Mouse (Mus musculus): ENCODE results near the gene Tnnt1. TPM values are rescaled to one million over a fixed set of nuclear protein-coding genes. Genes with fewer than 3 reads are reported as not detected.

The Tnnt1 gene
- polyA plus RNA-seq, 1 experiment: not detected

GRCm38 (mm10) chr7:4470275-4471178 is 45.7 kb downstream of the Tnnt1 start:
- TF ChIP-seq POLR2A (IDR thresholded peaks at IDR 0.05; ENCODE audit: insufficient read depth, low read depth, low read length) (0 out of 2 replicates have a peak, but pooled peaks have one; percentile 14), CTCF (IDR thresholded peaks at IDR 0.05; ENCODE audit: insufficient read depth, low read depth, low read length) (no peak)
- Histone ChIP-seq H3K27ac (ENCODE audit: insufficient read depth, low read depth, low read length) (no peak overlapping the region), H3K4me3 (ENCODE audit: insufficient read depth, low read depth, low read length) (peak overlapping the region; percentile 50), H3K4me1 (ENCODE audit: control insufficient read depth, insufficient read depth, low read length) (peaks cover 14% of the 10 kb centered on the region)
- 3% methylated on average over 35 of the region's 35 CpGs for WGBS

- 69% methylated on average over 3 of the region's 3 CpGs for WGBS
- Histone ChIP-seq H3K27ac (ENCODE audit: insufficient read depth, low read depth, low read length) (no peak overlapping the region), H3K4me3 (ENCODE audit: insufficient read depth, low read depth, low read length) (no peak overlapping the region), H3K4me1 (ENCODE audit: control insufficient read depth, insufficient read depth, low read length) (peaks cover 14% of the 10 kb centered on the region)
- TF ChIP-seq POLR2A (IDR thresholded peaks at IDR 0.05; ENCODE audit: insufficient read depth, low read depth, low read length) (no peak), CTCF (IDR thresholded peaks at IDR 0.05; ENCODE audit: insufficient read depth, low read depth, low read length) (no peak)
Observed at GRCm38 (mm10) chr7:4467801-4468200, 48.4 kb downstream of the Tnnt1 start.

GRCm38 (mm10) chr7:4464194-4464824 is 51.9 kb downstream of the Tnnt1 start:
- no peak for TF ChIP-seq CTCF (IDR thresholded peaks at IDR 0.05; ENCODE audit: insufficient read depth, low read depth, low read length)
- TF ChIP-seq POLR2A (IDR thresholded peaks at IDR 0.05; ENCODE audit: insufficient read depth, low read depth, low read length): no peak
- H3K4me1 ChIP-seq (ENCODE audit: control insufficient read depth, insufficient read depth, low read length): peaks cover 3% of the 10 kb centered on the region
- 16% methylated on average over 12 of the region's 12 CpGs for WGBS
- H3K27ac ChIP-seq (ENCODE audit: insufficient read depth, low read depth, low read length): no peak overlapping the region
- H3K4me3 ChIP-seq (ENCODE audit: insufficient read depth, low read depth, low read length): no peak overlapping the region

- no peak for TF ChIP-seq CTCF (IDR thresholded peaks at IDR 0.05; ENCODE audit: insufficient read depth, low read depth, low read length)
- no peak for TF ChIP-seq POLR2A (IDR thresholded peaks at IDR 0.05; ENCODE audit: insufficient read depth, low read depth, low read length)
- Histone ChIP-seq H3K4me3 (ENCODE audit: insufficient read depth, low read depth, low read length) (peak within 1 kb of the TSS; percentile 41), H3K27ac (ENCODE audit: insufficient read depth, low read depth, low read length) (peak within 1 kb of the TSS; percentile 45; the same call in 1 of the 2 replicates), H3K4me1 (ENCODE audit: control insufficient read depth, insufficient read depth, low read length) (peaks cover 3% of the 10 kb centered on the region)
- 65% methylated on average over 14 of the region's 16 CpGs for WGBS
Observed at GRCm38 (mm10) chr7:4460576-4461434, 55.4 kb downstream of the Tnnt1 start, which contains the start of gene Eps8l1. Gene Eps8l1 (plus strand): TSS chr7:4460674.

Other genes with a start within 250 kb of the Tnnt1 start
- gene Ncr1, start 178.7 kb downstream of the Tnnt1 start, polyA plus RNA-seq (2012; ENCODE audit: insufficient read depth, insufficient read length, low replicate concordance, missing spikeins): not detected in 2 replicates
- not detected in 2 replicates for gene Gp6, start 118.6 kb downstream of the Tnnt1 start, polyA plus RNA-seq (2012; ENCODE audit: insufficient read depth, insufficient read length, low replicate concordance, missing spikeins)
- not detected in 2 replicates for gene Rdh13, start 70.7 kb downstream of the Tnnt1 start, polyA plus RNA-seq (2012; ENCODE audit: insufficient read depth, insufficient read length, low replicate concordance, missing spikeins)
- not detected in 2 replicates for gene Eps8l1, start 55.7 kb downstream of the Tnnt1 start, polyA plus RNA-seq (2012; ENCODE audit: insufficient read depth, insufficient read length, low replicate concordance, missing spikeins)
- not detected in 2 replicates for gene Ppp1r12c, start 14.7 kb downstream of the Tnnt1 start, polyA plus RNA-seq (2012; ENCODE audit: insufficient read depth, insufficient read length, low replicate concordance, missing spikeins)
- gene Tnni3, start 7.8 kb upstream of the Tnnt1 start, polyA plus RNA-seq (2012; ENCODE audit: insufficient read depth, insufficient read length, low replicate concordance, missing spikeins): not detected in 2 replicates
- gene Dnaaf3, start 16.1 kb upstream of the Tnnt1 start, polyA plus RNA-seq (2012; ENCODE audit: insufficient read depth, insufficient read length, low replicate concordance, missing spikeins): not detected in 2 replicates
- gene Syt5, start 31.2 kb upstream of the Tnnt1 start, polyA plus RNA-seq (2012; ENCODE audit: insufficient read depth, insufficient read length, low replicate concordance, missing spikeins): not detected in 2 replicates
- gene Ptprh, start 87.7 kb upstream of the Tnnt1 start, polyA plus RNA-seq (2012; ENCODE audit: insufficient read depth, insufficient read length, low replicate concordance, missing spikeins): not detected in 2 replicates
- gene Tmem86b, start 115.0 kb upstream of the Tnnt1 start, polyA plus RNA-seq (2012; ENCODE audit: insufficient read depth, insufficient read length, low replicate concordance, missing spikeins): not detected in 2 replicates
- gene Ppp6r1, start 142.6 kb upstream of the Tnnt1 start, polyA plus RNA-seq (2012; ENCODE audit: insufficient read depth, insufficient read length, low replicate concordance, missing spikeins): 310 and 891 TPM in 2 replicates
- not detected in 2 replicates for gene Hspbp1, start 168.7 kb upstream of the Tnnt1 start, polyA plus RNA-seq (2012; ENCODE audit: insufficient read depth, insufficient read length, low replicate concordance, missing spikeins)
- gene Brsk1, start 174.2 kb upstream of the Tnnt1 start, polyA plus RNA-seq (2012; ENCODE audit: insufficient read depth, insufficient read length, low replicate concordance, missing spikeins): not detected in 2 replicates
- not detected in 2 replicates for gene Tmem150b, start 208.9 kb upstream of the Tnnt1 start, polyA plus RNA-seq (2012; ENCODE audit: insufficient read depth, insufficient read length, low replicate concordance, missing spikeins)
- gene Kmt5c, start 223.7 kb upstream of the Tnnt1 start, polyA plus RNA-seq (2012; ENCODE audit: insufficient read depth, insufficient read length, low replicate concordance, missing spikeins): not detected in 2 replicates
- gene Cox6b2, start 236.7 kb upstream of the Tnnt1 start, polyA plus RNA-seq (2012; ENCODE audit: insufficient read depth, insufficient read length, low replicate concordance, missing spikeins): not detected in 2 replicates

Measured in olfactory bulb, adult 2 months (tissue).